Mouse (Mus musculus): ENCODE measurements around the gene Thra. TPM values are rescaled to one million over a fixed set of nuclear protein-coding genes. Genes with fewer than 3 reads are reported as not detected.
A peak's percentile ranks its signal among the peaks of the same experiment; 100 is the strongest.

Thra gene
- polyA plus RNA-seq, 1 experiment from 2014 or later = 41.5 TPM

- ATAC-seq = no peak; the same call in 1 of the 2 replicates
- H3K27me3 ChIP-seq (replicated peaks; ENCODE audit: control insufficient read depth, insufficient read depth, low read length) = no peaks in the 10 kb centered on the region
- H3K9ac ChIP-seq (ENCODE audit: low read depth, low read length) = 0 out of 2 replicates have a peak overlapping the region, but pooled peaks have one; percentile 27
- peak overlapping the region; percentile 70 for H3K27ac ChIP-seq (ENCODE audit: low read length)
- no peak overlapping the region for H3K4me2 ChIP-seq (ENCODE audit: low read depth, low read length)
- no peak overlapping the region for H3K4me3 ChIP-seq (ENCODE audit: low read length)
- peaks cover 70% of the 10 kb centered on the region for H3K4me1 ChIP-seq (ENCODE audit: control insufficient read depth, insufficient read depth, low read length)
- 45% methylated on average over 8 of the region's 8 CpGs for WGBS
- no peaks in the 10 kb centered on the region for H3K36me3 ChIP-seq (ENCODE audit: control insufficient read depth, insufficient read depth, low read length)
- H3K9me3 ChIP-seq (ENCODE audit: control insufficient read depth, low read length) = no peaks in the 10 kb centered on the region
Observed at GRCm38 (mm10) chr11:98772667-98773171, 32.3 kb downstream of the Thra start.

GRCm38 (mm10) chr11:98773635-98774295, 33.3 kb downstream of the Thra start:
- peak overlapping the region; percentile 66 for H3K9ac ChIP-seq (ENCODE audit: low read depth, low read length)
- under 1% methylated on average over 37 of the region's 37 CpGs for WGBS
- H3K36me3 ChIP-seq (ENCODE audit: control insufficient read depth, insufficient read depth, low read length) = no peaks in the 10 kb centered on the region
- H3K4me1 ChIP-seq (ENCODE audit: control insufficient read depth, insufficient read depth, low read length) = peaks cover 65% of the 10 kb centered on the region
- H3K4me3 ChIP-seq (ENCODE audit: low read length) = peak overlapping the region; percentile 47
- peak overlapping the region; percentile 88 for H3K4me2 ChIP-seq (ENCODE audit: low read depth, low read length)
- H3K9me3 ChIP-seq (ENCODE audit: control insufficient read depth, low read length) = no peaks in the 10 kb centered on the region
- peak overlapping the region; percentile 70 for H3K27ac ChIP-seq (ENCODE audit: low read length)
- H3K27me3 ChIP-seq (replicated peaks; ENCODE audit: control insufficient read depth, insufficient read depth, low read length) = no peaks in the 10 kb centered on the region
- ATAC-seq = peak; percentile 84

- peak within 1 kb of the TSS; percentile 66 for H3K9ac ChIP-seq (ENCODE audit: low read depth, low read length)
- no peaks in the 10 kb centered on the region for H3K36me3 ChIP-seq (ENCODE audit: control insufficient read depth, insufficient read depth, low read length)
- H3K4me1 ChIP-seq (ENCODE audit: control insufficient read depth, insufficient read depth, low read length) = peaks cover 64% of the 10 kb centered on the region
- peak within 1 kb of the TSS; percentile 88 for H3K4me2 ChIP-seq (ENCODE audit: low read depth, low read length)
- H3K27me3 ChIP-seq (replicated peaks; ENCODE audit: control insufficient read depth, insufficient read depth, low read length) = no peaks in the 10 kb centered on the region
- no peaks in the 10 kb centered on the region for H3K9me3 ChIP-seq (ENCODE audit: control insufficient read depth, low read length)
- peak; percentile 3; the same call in 1 of the 2 replicates for ATAC-seq
- peak within 1 kb of the TSS; percentile 90 for H3K27ac ChIP-seq (ENCODE audit: low read length)
- H3K4me3 ChIP-seq (ENCODE audit: low read length) = peak within 1 kb of the TSS; percentile 47
- under 1% methylated on average over 22 of the region's 22 CpGs for WGBS
Observed at GRCm38 (mm10) chr11:98774582-98775347, 34.3 kb downstream of the Thra start, which contains the start of gene Nr1d1. TSS of gene Nr1d1 (minus strand) at chr11:98775333.

GRCm38 (mm10) chr11:98775348-98776051, 35.1 kb downstream of the Thra start:
- ATAC-seq = peak; percentile 71
- 3% methylated on average over 15 of the region's 15 CpGs for WGBS
- no peaks in the 10 kb centered on the region for H3K27me3 ChIP-seq (replicated peaks; ENCODE audit: control insufficient read depth, insufficient read depth, low read length)
- peak overlapping the region; percentile 47 for H3K4me3 ChIP-seq (ENCODE audit: low read length)
- H3K9ac ChIP-seq (ENCODE audit: low read depth, low read length) = peak overlapping the region; percentile 66
- H3K27ac ChIP-seq (ENCODE audit: low read length) = peak overlapping the region; percentile 90
- peak overlapping the region; percentile 88 for H3K4me2 ChIP-seq (ENCODE audit: low read depth, low read length)
- H3K9me3 ChIP-seq (ENCODE audit: control insufficient read depth, low read length) = no peaks in the 10 kb centered on the region
- H3K4me1 ChIP-seq (ENCODE audit: control insufficient read depth, insufficient read depth, low read length) = peaks cover 64% of the 10 kb centered on the region
- no peaks in the 10 kb centered on the region for H3K36me3 ChIP-seq (ENCODE audit: control insufficient read depth, insufficient read depth, low read length)

- peak overlapping the region; percentile 88; the same call in 1 of the 2 replicates for H3K4me2 ChIP-seq (ENCODE audit: low read depth, low read length)
- no peaks in the 10 kb centered on the region for H3K27me3 ChIP-seq (replicated peaks; ENCODE audit: control insufficient read depth, insufficient read depth, low read length)
- no peak for ATAC-seq
- no peak overlapping the region; the same call in 1 of the 2 replicates for H3K4me3 ChIP-seq (ENCODE audit: low read length)
- no peaks in the 10 kb centered on the region for H3K36me3 ChIP-seq (ENCODE audit: control insufficient read depth, insufficient read depth, low read length)
- H3K9ac ChIP-seq (ENCODE audit: low read depth, low read length) = peak overlapping the region; percentile 53
- WGBS = 35% methylated on average over 12 of the region's 12 CpGs
- H3K9me3 ChIP-seq (ENCODE audit: control insufficient read depth, low read length) = no peaks in the 10 kb centered on the region
- peak overlapping the region; percentile 90 for H3K27ac ChIP-seq (ENCODE audit: low read length)
- H3K4me1 ChIP-seq (ENCODE audit: control insufficient read depth, insufficient read depth, low read length) = peaks cover 66% of the 10 kb centered on the region
Observed at GRCm38 (mm10) chr11:98776052-98776764, 35.8 kb downstream of the Thra start.

- H3K4me1 ChIP-seq (ENCODE audit: control insufficient read depth, insufficient read depth, low read length) = peaks cover 66% of the 10 kb centered on the region
- H3K4me2 ChIP-seq (ENCODE audit: low read depth, low read length) = peak overlapping the region; percentile 26
- no peak for ATAC-seq
- WGBS = 7% methylated on average over 9 of the region's 9 CpGs
- H3K4me3 ChIP-seq (ENCODE audit: low read length) = no peak overlapping the region
- H3K27me3 ChIP-seq (replicated peaks; ENCODE audit: control insufficient read depth, insufficient read depth, low read length) = no peaks in the 10 kb centered on the region
- H3K9ac ChIP-seq (ENCODE audit: low read depth, low read length) = peak overlapping the region; percentile 53
- H3K36me3 ChIP-seq (ENCODE audit: control insufficient read depth, insufficient read depth, low read length) = no peaks in the 10 kb centered on the region
- peak overlapping the region; percentile 90 for H3K27ac ChIP-seq (ENCODE audit: low read length)
- H3K9me3 ChIP-seq (ENCODE audit: control insufficient read depth, low read length) = no peaks in the 10 kb centered on the region
Observed at GRCm38 (mm10) chr11:98776843-98777590, 36.6 kb downstream of the Thra start.

- Histone ChIP-seq H3K27me3 (replicated peaks; ENCODE audit: control insufficient read depth, insufficient read depth, low read length) (no peaks in the 10 kb centered on the region), H3K9ac (ENCODE audit: low read depth, low read length) (no peak overlapping the region), H3K4me3 (ENCODE audit: low read length) (no peak overlapping the region), H3K27ac (ENCODE audit: low read length) (peak overlapping the region; percentile 30; the same call in 1 of the 2 replicates), H3K4me1 (ENCODE audit: control insufficient read depth, insufficient read depth, low read length) (peaks cover 67% of the 10 kb centered on the region), H3K4me2 (ENCODE audit: low read depth, low read length) (no peak overlapping the region), H3K9me3 (ENCODE audit: control insufficient read depth, low read length) (no peaks in the 10 kb centered on the region), H3K36me3 (ENCODE audit: control insufficient read depth, insufficient read depth, low read length) (no peaks in the 10 kb centered on the region)
- no peak for ATAC-seq
Observed at GRCm38 (mm10) chr11:98777888-98778287, 37.5 kb downstream of the Thra start.

GRCm38 (mm10) chr11:98781851-98782512, 41.5 kb downstream of the Thra start:
- 22% methylated on average over 14 of the region's 14 CpGs for whole genome bisulfite sequencing
- peaks cover 62% of the 10 kb centered on the region for H3K4me1 ChIP-seq (ENCODE audit: control insufficient read depth, insufficient read depth, low read length)
- no peak for ATAC-seq
- no peak overlapping the region for H3K4me3 ChIP-seq (ENCODE audit: low read length)
- H3K4me2 ChIP-seq (ENCODE audit: low read depth, low read length) = peak overlapping the region; percentile 55; the same call in 1 of the 2 replicates
- H3K36me3 ChIP-seq (ENCODE audit: control insufficient read depth, insufficient read depth, low read length) = no peaks in the 10 kb centered on the region
- peak overlapping the region; percentile 97 for H3K27ac ChIP-seq (ENCODE audit: low read length)
- H3K27me3 ChIP-seq (replicated peaks; ENCODE audit: control insufficient read depth, insufficient read depth, low read length) = no peaks in the 10 kb centered on the region
- H3K9ac ChIP-seq (ENCODE audit: low read depth, low read length) = peak overlapping the region; percentile 36; the same call in 1 of the 2 replicates
- no peaks in the 10 kb centered on the region for H3K9me3 ChIP-seq (ENCODE audit: control insufficient read depth, low read length)

Data from intestine, embryonic 16.5 days (tissue).